Mouse (Mus musculus): Measurements from ENCODE around the gene Cdk11b. TPM values are rescaled to one million over a fixed set of nuclear protein-coding genes. Genes with fewer than 3 reads are reported as not detected.

Cdk11b gene
- polyA plus RNA-seq, 1 experiment from 2014 or later, result 71.2 TPM

DNA sequence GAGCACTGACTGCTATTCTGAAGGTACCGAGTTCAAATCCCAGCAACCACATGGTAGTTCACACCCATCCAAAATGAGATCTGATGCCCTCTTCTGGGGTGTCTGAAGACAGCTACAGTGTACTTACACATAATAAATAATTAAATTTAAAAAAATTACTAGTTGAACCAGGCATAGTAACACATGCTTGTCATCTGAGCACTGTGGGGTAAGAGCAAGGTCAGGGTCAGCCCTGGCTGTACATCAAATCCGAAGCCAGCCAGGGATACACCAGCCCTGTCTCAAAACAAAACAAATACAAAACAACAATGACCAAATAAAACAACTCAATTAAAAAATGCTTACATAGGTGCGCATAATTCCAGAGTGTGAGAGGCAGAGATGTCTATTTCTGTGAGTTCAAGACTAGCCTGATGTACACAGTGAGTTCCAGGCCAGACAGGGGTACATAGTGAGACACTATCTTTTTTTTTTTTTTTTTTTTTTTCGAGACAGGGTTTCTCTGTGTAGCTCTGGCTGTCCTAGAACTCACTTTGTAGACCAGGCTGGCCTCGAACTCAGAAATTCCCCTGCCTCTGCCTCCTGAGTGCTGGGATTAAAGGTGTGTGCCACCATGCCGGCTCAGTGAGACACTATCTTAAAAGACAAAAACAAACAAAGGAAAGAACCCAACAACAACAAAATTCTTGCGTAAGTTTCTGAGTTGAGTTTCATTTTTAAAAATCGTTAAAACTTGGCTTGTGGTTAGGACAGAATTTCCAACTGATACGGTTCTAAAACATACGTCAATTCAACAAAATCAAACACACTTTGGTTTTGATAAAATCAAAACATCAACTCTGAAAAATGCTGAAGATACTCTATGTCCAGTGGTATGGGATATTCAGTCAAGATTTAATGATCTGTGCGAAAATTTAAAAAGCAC, 24.5 kb upstream of the Cdk11b start:
- Histone ChIP-seq H3K9me3 (replicated peaks; ENCODE audit: control insufficient read depth, low read length) (no peaks in the 10 kb centered on the region), H3K27me3 (ENCODE audit: control insufficient read depth, insufficient read depth, low read length) (no peaks in the 10 kb centered on the region), H3K36me3 (replicated peaks; ENCODE audit: control insufficient read depth, insufficient read depth, low read depth, low read length) (no peaks in the 10 kb centered on the region; the same call in 1 of the 2 replicates), H3K9ac (replicated peaks; ENCODE audit: low read length) (no peak overlapping the region), H3K4me1 (ENCODE audit: control insufficient read depth, insufficient read depth, low read length) (no peaks in the 10 kb centered on the region), H3K4me3 (ENCODE audit: low read depth, low read length) (peak overlapping the region; percentile 93), H3K27ac (replicated peaks; ENCODE audit: low read depth, low read length) (no peak overlapping the region), H3K4me2 (ENCODE audit: low read depth, low read length) (peak overlapping the region; percentile 90; the same call in 1 of the 2 replicates)
- no peak for ATAC-seq (replicated peaks; ENCODE audit: insufficient number of reproducible peaks, low FRiP score, low TSS enrichment, low read depth)
- 88% methylated on average over 10 of the region's 11 CpGs for WGBS
- DNase-seq (ENCODE audit: low spot score), result no peak

DNA sequence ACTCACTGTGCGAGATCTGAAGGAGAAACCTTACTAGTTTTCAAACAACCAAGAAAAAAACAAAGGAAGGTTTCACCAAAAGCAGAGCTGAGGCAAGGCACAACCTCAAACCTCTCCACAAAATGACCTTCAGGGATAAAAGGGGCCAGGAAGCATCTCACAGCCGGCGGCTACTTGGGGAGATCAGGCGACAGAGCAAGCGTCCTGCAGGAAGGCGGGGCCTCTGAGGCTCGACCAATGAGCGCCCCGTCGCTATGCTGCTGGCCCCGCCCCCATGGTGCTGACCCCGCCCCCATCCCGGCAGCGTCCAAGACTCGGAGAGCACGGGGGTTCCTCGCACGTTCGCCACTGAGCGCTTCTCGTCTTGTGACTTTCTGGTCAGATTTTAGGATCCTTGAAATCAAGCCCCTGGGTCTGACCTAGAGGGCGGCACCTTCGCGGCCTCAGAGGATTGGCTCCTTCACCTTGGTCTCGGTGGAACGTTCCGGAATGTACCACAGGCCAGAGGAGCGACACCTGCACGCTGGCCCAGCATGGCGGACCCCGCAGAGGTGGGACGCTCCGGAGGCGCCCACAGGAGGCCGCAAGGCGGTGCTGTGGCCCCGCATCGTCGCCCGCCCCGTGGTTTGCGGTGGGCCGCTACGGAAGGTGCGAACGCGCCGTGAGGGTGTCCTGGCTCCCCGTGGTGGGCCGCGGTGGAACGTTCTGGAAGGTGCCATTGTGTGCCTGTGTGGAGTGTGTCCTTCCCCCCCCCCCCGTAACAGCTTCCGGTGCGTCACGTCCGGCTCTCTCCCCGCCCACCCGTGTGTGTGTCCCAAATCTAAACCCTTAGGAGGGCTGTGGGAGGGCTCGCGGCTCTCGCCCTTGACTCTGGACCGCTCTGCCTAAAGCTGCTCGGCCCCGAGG, 23.3 kb upstream of the Cdk11b start, which contains the start of gene Slc35e2:
Slc35e2 (plus strand) TSS at position 326 of the 906 bp plus-strand sequence.
- Histone ChIP-seq H3K36me3 (replicated peaks; ENCODE audit: control insufficient read depth, insufficient read depth, low read depth, low read length) (no peaks in the 10 kb centered on the region; the same call in 1 of the 2 replicates), H3K4me3 (ENCODE audit: low read depth, low read length) (peak within 1 kb of the TSS; percentile 93), H3K4me1 (ENCODE audit: control insufficient read depth, insufficient read depth, low read length) (no peaks in the 10 kb centered on the region), H3K9ac (replicated peaks; ENCODE audit: low read length) (peak within 1 kb of the TSS; percentile 94), H3K27ac (replicated peaks; ENCODE audit: low read depth, low read length) (peak within 1 kb of the TSS; percentile 99), H3K9me3 (replicated peaks; ENCODE audit: control insufficient read depth, low read length) (no peaks in the 10 kb centered on the region), H3K27me3 (ENCODE audit: control insufficient read depth, insufficient read depth, low read length) (no peaks in the 10 kb centered on the region), H3K4me2 (ENCODE audit: low read depth, low read length) (peak within 1 kb of the TSS; percentile 90)
- peak; percentile 94 for ATAC-seq (replicated peaks; ENCODE audit: insufficient number of reproducible peaks, low FRiP score, low TSS enrichment, low read depth)
- under 1% methylated on average over 56 of the region's 65 CpGs for WGBS
- peak; percentile 95 for DNase-seq (ENCODE audit: low spot score)

- peak overlapping the region; percentile 94 for H3K9ac ChIP-seq (replicated peaks; ENCODE audit: low read length)
- peak overlapping the region; percentile 99 for H3K27ac ChIP-seq (replicated peaks; ENCODE audit: low read depth, low read length)
- H3K4me2 ChIP-seq (ENCODE audit: low read depth, low read length), result peak overlapping the region; percentile 90
- H3K36me3 ChIP-seq (replicated peaks; ENCODE audit: control insufficient read depth, insufficient read depth, low read depth, low read length), result no peaks in the 10 kb centered on the region; the same call in 1 of the 2 replicates
- DNase-seq (ENCODE audit: low spot score), result no peak
- no peak for ATAC-seq (replicated peaks; ENCODE audit: insufficient number of reproducible peaks, low FRiP score, low TSS enrichment, low read depth)
- WGBS, result under 1% methylated on average over 30 of the region's 31 CpGs
- no peaks in the 10 kb centered on the region for H3K4me1 ChIP-seq (ENCODE audit: control insufficient read depth, insufficient read depth, low read length)
- H3K27me3 ChIP-seq (ENCODE audit: control insufficient read depth, insufficient read depth, low read length), result no peaks in the 10 kb centered on the region
- no peaks in the 10 kb centered on the region for H3K9me3 ChIP-seq (replicated peaks; ENCODE audit: control insufficient read depth, low read length)
- H3K4me3 ChIP-seq (ENCODE audit: low read depth, low read length), result peak overlapping the region; percentile 93
Measured at GRCm38 (mm10) chr4:155601997-155602456, 22.6 kb upstream of the Cdk11b start.

DNA sequence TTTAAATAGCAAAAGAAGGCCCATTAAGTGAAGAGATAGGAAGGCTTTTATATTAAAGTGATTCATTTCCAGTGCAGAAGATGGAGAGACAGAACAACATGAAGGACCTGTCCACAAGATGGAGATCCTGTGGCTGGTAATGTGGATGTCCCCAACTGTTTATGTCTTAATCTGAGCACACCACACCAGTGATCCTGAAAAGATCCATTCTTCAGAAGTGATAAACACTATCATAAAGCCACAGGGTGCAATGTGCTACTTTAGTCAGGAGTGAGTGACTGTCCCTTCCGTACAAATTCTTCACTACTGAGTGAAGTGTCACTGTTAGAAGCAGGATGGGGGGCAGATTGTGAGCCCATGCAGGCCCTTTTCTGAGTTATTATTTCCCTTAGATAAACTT, 21.9 kb upstream of the Cdk11b start:
- no peak for ATAC-seq (replicated peaks; ENCODE audit: insufficient number of reproducible peaks, low FRiP score, low TSS enrichment, low read depth)
- H3K27ac ChIP-seq (replicated peaks; ENCODE audit: low read depth, low read length), result no peak overlapping the region
- DNase-seq (ENCODE audit: low spot score), result no peak
- no peak overlapping the region for H3K4me3 ChIP-seq (ENCODE audit: low read depth, low read length)
- H3K9ac ChIP-seq (replicated peaks; ENCODE audit: low read length), result no peak overlapping the region
- H3K9me3 ChIP-seq (replicated peaks; ENCODE audit: control insufficient read depth, low read length), result no peaks in the 10 kb centered on the region
- no peaks in the 10 kb centered on the region for H3K27me3 ChIP-seq (ENCODE audit: control insufficient read depth, insufficient read depth, low read length)
- H3K4me1 ChIP-seq (ENCODE audit: control insufficient read depth, insufficient read depth, low read length), result no peaks in the 10 kb centered on the region
- H3K4me2 ChIP-seq (ENCODE audit: low read depth, low read length), result no peak overlapping the region; the same call in 1 of the 2 replicates
- WGBS, result 86% methylated on average over 1 of the region's 1 CpGs
- H3K36me3 ChIP-seq (replicated peaks; ENCODE audit: control insufficient read depth, insufficient read depth, low read depth, low read length), result no peaks in the 10 kb centered on the region; the same call in 1 of the 2 replicates

GRCm38 (mm10) chr4:155603801-155604200, 20.9 kb upstream of the Cdk11b start:
- H3K9me3 ChIP-seq (replicated peaks; ENCODE audit: control insufficient read depth, low read length), result no peaks in the 10 kb centered on the region
- H3K9ac ChIP-seq (replicated peaks; ENCODE audit: low read length), result no peak overlapping the region
- no peaks in the 10 kb centered on the region for H3K4me1 ChIP-seq (ENCODE audit: control insufficient read depth, insufficient read depth, low read length)
- no peaks in the 10 kb centered on the region; the same call in 1 of the 2 replicates for H3K36me3 ChIP-seq (replicated peaks; ENCODE audit: control insufficient read depth, insufficient read depth, low read depth, low read length)
- H3K4me2 ChIP-seq (ENCODE audit: low read depth, low read length), result no peak overlapping the region
- no peak for DNase-seq (ENCODE audit: low spot score)
- H3K27ac ChIP-seq (replicated peaks; ENCODE audit: low read depth, low read length), result no peak overlapping the region
- no peak for ATAC-seq (replicated peaks; ENCODE audit: insufficient number of reproducible peaks, low FRiP score, low TSS enrichment, low read depth)
- 97% methylated on average over 6 of the region's 6 CpGs for WGBS
- no peaks in the 10 kb centered on the region for H3K27me3 ChIP-seq (ENCODE audit: control insufficient read depth, insufficient read depth, low read length)
- no peak overlapping the region for H3K4me3 ChIP-seq (ENCODE audit: low read depth, low read length)

DNA sequence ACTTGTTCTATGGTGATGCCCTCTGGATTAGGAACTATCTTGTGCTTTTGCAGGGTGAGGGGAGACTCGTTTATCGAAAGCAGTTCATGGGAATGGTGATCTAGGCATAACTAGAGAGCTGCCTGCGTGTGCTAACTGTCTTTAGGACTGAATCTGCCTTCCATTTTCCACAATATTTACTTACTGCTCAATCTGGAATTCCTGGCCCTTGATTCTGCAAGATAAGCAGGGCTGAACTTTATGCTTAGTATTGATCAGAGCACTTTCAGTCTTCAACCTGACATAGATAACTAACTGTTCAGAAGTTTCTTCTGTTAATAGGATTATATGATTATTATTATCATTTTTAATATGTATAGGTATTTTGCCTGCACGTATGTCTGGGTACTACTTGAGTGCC, 19.5 kb upstream of the Cdk11b start:
- no peaks in the 10 kb centered on the region; the same call in 1 of the 2 replicates for H3K36me3 ChIP-seq (replicated peaks; ENCODE audit: control insufficient read depth, insufficient read depth, low read depth, low read length)
- no peak overlapping the region for H3K27ac ChIP-seq (replicated peaks; ENCODE audit: low read depth, low read length)
- no peak overlapping the region for H3K4me3 ChIP-seq (ENCODE audit: low read depth, low read length)
- no peak for ATAC-seq (replicated peaks; ENCODE audit: insufficient number of reproducible peaks, low FRiP score, low TSS enrichment, low read depth)
- no peaks in the 10 kb centered on the region for H3K27me3 ChIP-seq (ENCODE audit: control insufficient read depth, insufficient read depth, low read length)
- WGBS, result 88% methylated on average over 4 of the region's 4 CpGs
- no peaks in the 10 kb centered on the region for H3K4me1 ChIP-seq (ENCODE audit: control insufficient read depth, insufficient read depth, low read length)
- H3K9ac ChIP-seq (replicated peaks; ENCODE audit: low read length), result no peak overlapping the region
- no peaks in the 10 kb centered on the region for H3K9me3 ChIP-seq (replicated peaks; ENCODE audit: control insufficient read depth, low read length)
- no peak overlapping the region for H3K4me2 ChIP-seq (ENCODE audit: low read depth, low read length)
- DNase-seq (ENCODE audit: low spot score), result no peak

DNA sequence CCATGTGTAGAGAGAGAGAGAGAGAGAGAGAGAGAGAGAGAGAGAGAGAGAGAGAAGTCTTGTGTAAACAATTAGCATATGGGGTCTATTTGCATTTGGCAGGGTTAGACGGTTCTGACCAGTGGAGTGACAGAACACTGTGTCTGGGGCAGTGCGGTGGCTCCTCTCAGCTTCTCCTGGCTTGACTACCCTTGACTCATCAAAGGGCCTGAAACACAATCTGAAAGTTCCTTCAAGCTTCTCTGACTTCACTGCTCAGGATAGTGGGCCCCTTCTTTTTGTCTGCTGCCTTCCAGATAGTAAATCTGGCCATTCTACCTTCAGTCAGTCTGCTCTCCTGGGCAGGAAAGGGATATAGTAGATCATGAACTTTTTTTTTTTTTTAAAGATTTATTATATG, 17.8 kb upstream of the Cdk11b start:
- ATAC-seq (replicated peaks; ENCODE audit: insufficient number of reproducible peaks, low FRiP score, low TSS enrichment, low read depth), result no peak
- Histone ChIP-seq H3K36me3 (replicated peaks; ENCODE audit: control insufficient read depth, insufficient read depth, low read depth, low read length) (no peaks in the 10 kb centered on the region; the same call in 1 of the 2 replicates), H3K4me2 (ENCODE audit: low read depth, low read length) (no peak overlapping the region), H3K4me3 (ENCODE audit: low read depth, low read length) (no peak overlapping the region), H3K9ac (replicated peaks; ENCODE audit: low read length) (no peak overlapping the region), H3K27ac (replicated peaks; ENCODE audit: low read depth, low read length) (no peak overlapping the region), H3K4me1 (ENCODE audit: control insufficient read depth, insufficient read depth, low read length) (no peaks in the 10 kb centered on the region), H3K9me3 (replicated peaks; ENCODE audit: control insufficient read depth, low read length) (no peaks in the 10 kb centered on the region), H3K27me3 (ENCODE audit: control insufficient read depth, insufficient read depth, low read length) (no peaks in the 10 kb centered on the region)
- 71% methylated on average over 2 of the region's 2 CpGs for WGBS
- DNase-seq (ENCODE audit: low spot score), result no peak

Data from embryonic facial prominence, embryonic 11.5 days (tissue).